Mouse (Mus musculus): ENCODE data around the gene Gm10521. TPM values are rescaled to one million over a fixed set of nuclear protein-coding genes. Genes with fewer than 3 reads are reported as not detected.

Gm10521 gene
- polyA plus RNA-seq, 1 experiment from 2014 or later = not detected

GRCm38 (mm10) chr1:171920989-171921621, 25.6 kb downstream of the Gm10521 start:
- ATAC-seq = no peak
- WGBS = 66% methylated on average over 9 of the region's 9 CpGs
- H3K27ac ChIP-seq = no peak overlapping the region
- no peak overlapping the region for H3K4me2 ChIP-seq (replicated peaks)
- no peaks in the 10 kb centered on the region for H3K36me3 ChIP-seq
- no peak overlapping the region for H3K4me3 ChIP-seq (replicated peaks)
- no peak overlapping the region for H3K9ac ChIP-seq
- no peaks in the 10 kb centered on the region for H3K4me1 ChIP-seq (replicated peaks)
- no peaks in the 10 kb centered on the region for H3K27me3 ChIP-seq (replicated peaks)
- H3K9me3 ChIP-seq = no peaks in the 10 kb centered on the region

- no peak for ATAC-seq
- Histone ChIP-seq H3K9ac (no peak overlapping the region), H3K27me3 (replicated peaks) (no peaks in the 10 kb centered on the region), H3K4me2 (replicated peaks) (no peak overlapping the region), H3K36me3 (no peaks in the 10 kb centered on the region), H3K27ac (no peak overlapping the region), H3K4me3 (replicated peaks) (no peak overlapping the region), H3K9me3 (no peaks in the 10 kb centered on the region), H3K4me1 (replicated peaks) (no peaks in the 10 kb centered on the region)
- WGBS = 67% methylated on average over 2 of the region's 2 CpGs
Observed at GRCm38 (mm10) chr1:171921641-171922040, 26.2 kb downstream of the Gm10521 start.

- H3K4me1 ChIP-seq (replicated peaks) = no peaks in the 10 kb centered on the region
- ATAC-seq = no peak
- H3K9ac ChIP-seq = no peak overlapping the region
- H3K27ac ChIP-seq = no peak overlapping the region
- 92% methylated on average over 5 of the region's 5 CpGs for WGBS
- no peak overlapping the region for H3K4me3 ChIP-seq (replicated peaks)
- no peaks in the 10 kb centered on the region for H3K9me3 ChIP-seq
- no peaks in the 10 kb centered on the region for H3K27me3 ChIP-seq (replicated peaks)
- H3K4me2 ChIP-seq (replicated peaks) = no peak overlapping the region
- no peaks in the 10 kb centered on the region for H3K36me3 ChIP-seq
Observed at GRCm38 (mm10) chr1:171922844-171923243, 27.4 kb downstream of the Gm10521 start.

GRCm38 (mm10) chr1:171924900-171925299, 29.4 kb downstream of the Gm10521 start:
- no peaks in the 10 kb centered on the region for H3K36me3 ChIP-seq
- H3K4me1 ChIP-seq (replicated peaks) = no peaks in the 10 kb centered on the region
- H3K9me3 ChIP-seq = no peaks in the 10 kb centered on the region
- no peak overlapping the region for H3K27ac ChIP-seq
- WGBS = 73% methylated on average over 3 of the region's 3 CpGs
- H3K4me3 ChIP-seq (replicated peaks) = no peak overlapping the region
- no peak overlapping the region for H3K9ac ChIP-seq
- ATAC-seq = no peak
- no peaks in the 10 kb centered on the region for H3K27me3 ChIP-seq (replicated peaks)
- H3K4me2 ChIP-seq (replicated peaks) = no peak overlapping the region

GRCm38 (mm10) chr1:171933851-171934250, 38.4 kb downstream of the Gm10521 start:
- WGBS = 31% methylated on average over 3 of the region's 3 CpGs

GRCm38 (mm10) chr1:171938952-171939948, 43.8 kb downstream of the Gm10521 start:
- H3K27ac ChIP-seq = no peak overlapping the region
- WGBS = 76% methylated on average over 14 of the region's 14 CpGs
- H3K9me3 ChIP-seq = no peaks in the 10 kb centered on the region
- no peaks in the 10 kb centered on the region for H3K27me3 ChIP-seq (replicated peaks)
- no peak overlapping the region for H3K4me2 ChIP-seq (replicated peaks)
- no peak overlapping the region for H3K9ac ChIP-seq
- no peaks in the 10 kb centered on the region for H3K36me3 ChIP-seq
- no peaks in the 10 kb centered on the region for H3K4me1 ChIP-seq (replicated peaks)
- no peak for ATAC-seq
- no peak overlapping the region for H3K4me3 ChIP-seq (replicated peaks)

More at GRCm38 (mm10) chr1:171933851-171934250, 38.4 kb downstream of the Gm10521 start:
- ATAC-seq = no peak
- Histone ChIP-seq H3K27ac (no peak overlapping the region), H3K4me1 (replicated peaks) (no peaks in the 10 kb centered on the region), H3K9me3 (no peaks in the 10 kb centered on the region), H3K4me2 (replicated peaks) (no peak overlapping the region), H3K27me3 (replicated peaks) (no peaks in the 10 kb centered on the region), H3K4me3 (replicated peaks) (no peak overlapping the region), H3K9ac (no peak overlapping the region), H3K36me3 (no peaks in the 10 kb centered on the region)

GRCm38 (mm10) chr1:171940626-171941025, 45.2 kb downstream of the Gm10521 start:
- Histone ChIP-seq H3K4me1 (replicated peaks) (no peaks in the 10 kb centered on the region), H3K36me3 (no peaks in the 10 kb centered on the region), H3K4me2 (replicated peaks) (no peak overlapping the region), H3K27ac (no peak overlapping the region), H3K9ac (no peak overlapping the region), H3K27me3 (replicated peaks) (no peaks in the 10 kb centered on the region), H3K4me3 (replicated peaks) (no peak overlapping the region), H3K9me3 (no peaks in the 10 kb centered on the region)
- 79% methylated on average over 6 of the region's 6 CpGs for WGBS
- ATAC-seq = no peak

GRCm38 (mm10) chr1:171946447-171946995, 51.1 kb downstream of the Gm10521 start:
- ATAC-seq = no peak
- H3K4me3 ChIP-seq (replicated peaks) = no peak overlapping the region
- no peak overlapping the region for H3K4me2 ChIP-seq (replicated peaks)
- WGBS = 81% methylated on average over 6 of the region's 6 CpGs
- no peaks in the 10 kb centered on the region for H3K27me3 ChIP-seq (replicated peaks)
- H3K4me1 ChIP-seq (replicated peaks) = no peaks in the 10 kb centered on the region
- H3K27ac ChIP-seq = no peak overlapping the region
- no peaks in the 10 kb centered on the region for H3K36me3 ChIP-seq
- H3K9ac ChIP-seq = no peak overlapping the region
- no peaks in the 10 kb centered on the region for H3K9me3 ChIP-seq

Other genes with a start within 250 kb of the Gm10521 start
- gene Slamf7, start 242.6 kb upstream of the Gm10521 start, polyA plus RNA-seq (2015; fragmentation: Nextera tagmentation; extraction: Ambion mirVana) = 0.26 and 0.57 TPM in 2 replicates
- gene Cd48, start 213.7 kb upstream of the Gm10521 start, polyA plus RNA-seq (2015; fragmentation: Nextera tagmentation; extraction: Ambion mirVana) = 3.8 and 4.5 TPM in 2 replicates
- 0.09 and 0.14 TPM in 2 replicates for gene Slamf1, start 128.5 kb upstream of the Gm10521 start, polyA plus RNA-seq (2015; fragmentation: Nextera tagmentation; extraction: Ambion mirVana)
- 1.3 and 2.0 TPM in 2 replicates for gene Cd84, start 56.0 kb upstream of the Gm10521 start, polyA plus RNA-seq (2015; fragmentation: Nextera tagmentation; extraction: Ambion mirVana)
- gene Slamf6, start 21.9 kb downstream of the Gm10521 start, polyA plus RNA-seq (2015; fragmentation: Nextera tagmentation; extraction: Ambion mirVana) = 0.88 TPM in 2 replicates
- gene Vangl2, start 132.8 kb downstream of the Gm10521 start, polyA plus RNA-seq (2015; fragmentation: Nextera tagmentation; extraction: Ambion mirVana) = 8.9 and 10.1 TPM in 2 replicates
- 0.06 and 0.09 TPM in 2 replicates for gene Nhlh1, start 161.9 kb downstream of the Gm10521 start, polyA plus RNA-seq (2015; fragmentation: Nextera tagmentation; extraction: Ambion mirVana)
- gene Copa, start 186.9 kb downstream of the Gm10521 start, polyA plus RNA-seq (2015; fragmentation: Nextera tagmentation; extraction: Ambion mirVana) = 201 and 203 TPM in 2 replicates
- gene Ncstn, start 187.1 kb downstream of the Gm10521 start, polyA plus RNA-seq (2015; fragmentation: Nextera tagmentation; extraction: Ambion mirVana) = 135 and 136 TPM in 2 replicates
- gene Pex19, start 231.1 kb downstream of the Gm10521 start, polyA plus RNA-seq (2015; fragmentation: Nextera tagmentation; extraction: Ambion mirVana) = 143 and 144 TPM in 2 replicates

Measured in intestine, embryonic 15.5 days (tissue).